In the genomic region with DNA sequence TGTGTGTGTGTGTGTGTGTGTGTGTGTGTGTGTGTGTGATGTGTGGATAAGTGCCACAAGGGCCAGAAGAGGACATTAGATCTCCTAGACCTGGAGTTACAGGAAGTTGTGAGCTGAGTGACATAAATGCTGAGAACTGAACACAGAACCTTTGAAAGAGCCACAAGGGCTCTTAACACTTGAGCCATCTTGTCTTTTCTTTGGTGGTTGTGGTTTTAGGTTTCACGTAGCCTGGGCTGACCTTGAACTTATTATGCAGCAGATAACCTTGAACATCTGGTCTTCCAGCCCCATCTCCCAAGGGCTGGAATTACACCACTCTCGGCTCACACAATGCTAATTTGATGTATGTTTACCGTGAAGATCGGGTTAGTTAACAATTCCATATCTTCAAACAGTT, we compare ENCODE assay signal across 24 mouse cellular contexts.
"Had no signal": no experiment of that assay in that cellular context is flagged by ENCODE, and none has a peak within 500 bp of the region (broad histone marks: within the 10 kb centered on the region; RNA-seq: fewer than 3 reads in every experiment).

No protein-coding gene starts in this region.

- H3K4me1 ChIP-seq: embryonic facial prominence, embryonic 13.5 days; embryonic facial prominence, embryonic 15.5 days had no signal

- H3K9me3 ChIP-seq: embryonic facial prominence, embryonic 10.5 days; embryonic facial prominence, embryonic 12.5 days; embryonic facial prominence, embryonic 13.5 days; embryonic facial prominence, embryonic 15.5 days; forebrain, embryonic 10.5 days; forebrain, embryonic 12.5 days; forebrain, embryonic 13.5 days; forebrain, embryonic 15.5 days; heart, embryonic 10.5 days; heart, embryonic 12.5 days had no signal

- DNase-seq: cerebellum, postnatal 14 days; cerebellum, postnatal 25 days; cerebellum, postnatal 36 days; embryo, embryonic 11 days; forebrain, postnatal 0 days; gastrocnemius, adult 2 months; gastrocnemius, postnatal 10 days; gastrocnemius, postnatal 14 days; gastrocnemius, postnatal 25 days; gastrocnemius, postnatal 36 days; heart, adult 11 months; heart, adult 18-20 months; heart, adult 2 months had no signal

- H3K27ac ChIP-seq: embryonic facial prominence, embryonic 10.5 days; embryonic facial prominence, embryonic 12.5 days; embryonic facial prominence, embryonic 13.5 days; embryonic facial prominence, embryonic 15.5 days; forebrain, embryonic 10.5 days; forebrain, embryonic 12.5 days; forebrain, embryonic 13.5 days; forebrain, embryonic 15.5 days; gastrocnemius, adult 2 months; heart, adult 2 months; heart, embryonic 10.5 days had no signal

- H3K27me3 ChIP-seq: embryonic facial prominence, embryonic 12.5 days; embryonic facial prominence, embryonic 13.5 days; embryonic facial prominence, embryonic 15.5 days; forebrain, embryonic 12.5 days; forebrain, embryonic 13.5 days; forebrain, embryonic 15.5 days had no signal

- ATAC-seq: forebrain, embryonic 14.5 days had no signal

- H3K9ac ChIP-seq: embryonic facial prominence, embryonic 12.5 days; embryonic facial prominence, embryonic 15.5 days; forebrain, embryonic 12.5 days; forebrain, embryonic 13.5 days; forebrain, embryonic 15.5 days; heart, embryonic 12.5 days had no signal

- H3K36me3 ChIP-seq: embryonic facial prominence, embryonic 10.5 days; embryonic facial prominence, embryonic 12.5 days; embryonic facial prominence, embryonic 13.5 days; embryonic facial prominence, embryonic 15.5 days; forebrain, embryonic 10.5 days; forebrain, embryonic 12.5 days; forebrain, embryonic 15.5 days; heart, embryonic 10.5 days; heart, embryonic 12.5 days had no signal
